Mouse (Mus musculus) olfactory bulb, adult 2 months (tissue): ENCODE results near the gene Iqgap2.

ENCODE experiments used
- CTCF ChIP-seq: fragments of 200-500 bp; IDR thresholded peaks from 2 replicates; pipeline ENCODE4 v1.5.1; 2012; ENCODE audit warnings: low read depth, mild to moderate bottlenecking, low read length, moderate library complexity; ENCODE audit not compliant: insufficient read depth
- POLR2A ChIP-seq: fragments of 200-500 bp; IDR thresholded peaks from 2 replicates; pipeline ENCODE4 v1.6.1; 2012; ENCODE audit warnings: mild to moderate bottlenecking, low read depth, low read length, moderate library complexity; ENCODE audit not compliant: insufficient read depth

DNA sequence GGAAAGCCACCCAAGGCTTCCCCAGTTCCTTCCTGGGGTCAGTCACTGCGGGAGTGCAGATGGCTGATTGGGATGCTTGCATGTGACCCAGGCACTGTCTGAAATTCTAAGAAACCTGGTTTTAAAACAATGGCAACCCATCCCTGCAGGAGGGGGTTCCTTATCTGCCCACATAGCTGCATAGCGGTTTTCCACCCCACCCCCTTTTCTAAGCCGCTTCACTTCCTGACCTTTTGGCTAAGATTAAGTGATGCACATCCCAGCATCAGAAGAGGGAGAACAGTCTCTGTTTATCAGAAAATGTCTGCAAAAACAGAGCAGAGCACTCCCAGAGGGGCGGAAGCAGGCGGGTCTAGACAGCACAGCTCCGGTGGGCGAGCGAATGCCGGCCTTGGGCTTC, 234.6 kb downstream of the Iqgap2 start:
- TF ChIP-seq CTCF (no peak), POLR2A (no peak)
